Mouse (Mus musculus): ENCODE measurements around the gene Plppr3. TPM values are rescaled to one million over a fixed set of nuclear protein-coding genes. Genes with fewer than 3 reads are reported as not detected.
A peak's percentile ranks its signal among the peaks of the same experiment; 100 is the strongest.
"Not testable (repeated sequence)": the region's sequence is repeated elsewhere in the genome, so short reads cannot be mapped to it uniquely, and the experiment has no call there.

Gene Plppr3
- polyA plus RNA-seq, 1 experiment from 2014 or later: 74.5 TPM

- Histone ChIP-seq H3K4me1 (peaks cover 17% of the 10 kb centered on the region; the same call in 1 of the 2 replicates), H3K9ac (no peak overlapping the region), H3K4me3 (replicated peaks) (no peak overlapping the region), H3K9me3 (replicated peaks) (no peaks in the 10 kb centered on the region), H3K27me3 (no peaks in the 10 kb centered on the region), H3K36me3 (peaks cover 65% of the 10 kb centered on the region), H3K27ac (no peak overlapping the region), H3K4me2 (no peak overlapping the region)
- 88% methylated on average over 16 of the region's 16 CpGs for WGBS
- ATAC-seq (replicated peaks; ENCODE audit: low FRiP score): no peak
Measured at GRCm38 (mm10) chr10:79896306-79896705, 21.9 kb upstream of the Plppr3 start.

- not testable (repeated sequence) for H3K27me3 ChIP-seq; H3K4me2 ChIP-seq; H3K9me3 ChIP-seq (replicated peaks); H3K9ac ChIP-seq; ATAC-seq (replicated peaks; ENCODE audit: low FRiP score); H3K4me3 ChIP-seq (replicated peaks)
- WGBS: 41% methylated on average over 22 of the region's 22 CpGs
- Histone ChIP-seq H3K27ac (peak overlapping the region; percentile 51), H3K36me3 (peaks cover 34% of the 10 kb centered on the region), H3K4me1 (peaks cover 10% of the 10 kb centered on the region; the same call in 1 of the 2 replicates)
Measured at GRCm38 (mm10) chr10:79892451-79893118, 18.2 kb upstream of the Plppr3 start.

- H3K4me1 ChIP-seq: no peaks in the 10 kb centered on the region
- H3K9me3 ChIP-seq (replicated peaks): no peaks in the 10 kb centered on the region
- peaks cover 15% of the 10 kb centered on the region for H3K36me3 ChIP-seq
- no peak within 1 kb of the TSS for H3K9ac ChIP-seq
- H3K27ac ChIP-seq: no peak within 1 kb of the TSS
- WGBS: 44% methylated on average over 5 of the region's 5 CpGs
- H3K4me2 ChIP-seq: no peak within 1 kb of the TSS
- no peak for ATAC-seq (replicated peaks; ENCODE audit: low FRiP score)
- no peaks in the 10 kb centered on the region for H3K27me3 ChIP-seq
- H3K4me3 ChIP-seq (replicated peaks): no peak within 1 kb of the TSS
Measured at GRCm38 (mm10) chr10:79890670-79891069, 16.2 kb upstream of the Plppr3 start, which contains the start of gene Cfd. TSS of gene Cfd (plus strand) at chr10:79890853.

- no peak for ATAC-seq (replicated peaks; ENCODE audit: low FRiP score)
- Histone ChIP-seq H3K4me1 (no peaks in the 10 kb centered on the region), H3K27ac (no peak overlapping the region), H3K4me2 (no peak overlapping the region), H3K9ac (no peak overlapping the region), H3K9me3 (replicated peaks) (no peaks in the 10 kb centered on the region), H3K36me3 (peaks cover 6% of the 10 kb centered on the region; the same call in 1 of the 2 replicates), H3K4me3 (replicated peaks) (no peak overlapping the region), H3K27me3 (no peaks in the 10 kb centered on the region)
- 46% methylated on average over 2 of the region's 2 CpGs for WGBS
Measured at GRCm38 (mm10) chr10:79889386-79889785, 15.0 kb upstream of the Plppr3 start.

GRCm38 (mm10) chr10:79886611-79887010 is 12.2 kb upstream of the Plppr3 start:
- H3K36me3 ChIP-seq: no peaks in the 10 kb centered on the region
- H3K9me3 ChIP-seq (replicated peaks): no peaks in the 10 kb centered on the region
- 76% methylated on average over 8 of the region's 8 CpGs for WGBS
- H3K4me1 ChIP-seq: peaks cover 24% of the 10 kb centered on the region
- H3K4me2 ChIP-seq: no peak overlapping the region
- H3K9ac ChIP-seq: no peak overlapping the region
- peaks cover 4% of the 10 kb centered on the region; the same call in 1 of the 2 replicates for H3K27me3 ChIP-seq
- no peak overlapping the region for H3K4me3 ChIP-seq (replicated peaks)
- ATAC-seq (replicated peaks; ENCODE audit: low FRiP score): no peak
- H3K27ac ChIP-seq: no peak overlapping the region

- no peaks in the 10 kb centered on the region for H3K36me3 ChIP-seq
- WGBS: 85% methylated on average over 6 of the region's 6 CpGs
Measured at GRCm38 (mm10) chr10:79886054-79886453, 11.6 kb upstream of the Plppr3 start, which contains the start of gene Elane. TSS of gene Elane (plus strand) at chr10:79886247.

GRCm38 (mm10) chr10:79884938-79885337 is 10.5 kb upstream of the Plppr3 start:
- not testable (repeated sequence) for H3K9ac ChIP-seq; H3K27me3 ChIP-seq; H3K4me2 ChIP-seq; H3K4me3 ChIP-seq (replicated peaks); ATAC-seq (replicated peaks; ENCODE audit: low FRiP score); H3K9me3 ChIP-seq (replicated peaks); H3K27ac ChIP-seq; H3K36me3 ChIP-seq
- WGBS: 70% methylated on average over 3 of the region's 3 CpGs
- H3K4me1 ChIP-seq: peaks cover 41% of the 10 kb centered on the region

More at GRCm38 (mm10) chr10:79886054-79886453, 11.6 kb upstream of the Plppr3 start, which contains the start of gene Elane:
- no peak within 1 kb of the TSS for H3K4me2 ChIP-seq
- ATAC-seq (replicated peaks; ENCODE audit: low FRiP score): no peak
- H3K4me3 ChIP-seq (replicated peaks): no peak within 1 kb of the TSS
- no peaks in the 10 kb centered on the region for H3K9me3 ChIP-seq (replicated peaks)
- H3K27ac ChIP-seq: no peak within 1 kb of the TSS
- no peak within 1 kb of the TSS for H3K9ac ChIP-seq
- H3K4me1 ChIP-seq: peaks cover 29% of the 10 kb centered on the region
- peaks cover 8% of the 10 kb centered on the region; the same call in 1 of the 2 replicates for H3K27me3 ChIP-seq

GRCm38 (mm10) chr10:79884446-79884845 is 10.0 kb upstream of the Plppr3 start:
- no peak overlapping the region for H3K9ac ChIP-seq
- no peaks in the 10 kb centered on the region for H3K9me3 ChIP-seq (replicated peaks)
- no peaks in the 10 kb centered on the region for H3K36me3 ChIP-seq
- no peak for ATAC-seq (replicated peaks; ENCODE audit: low FRiP score)
- H3K27me3 ChIP-seq: peaks cover 8% of the 10 kb centered on the region; the same call in 1 of the 2 replicates
- no peak overlapping the region for H3K27ac ChIP-seq
- no peak overlapping the region for H3K4me2 ChIP-seq
- H3K4me1 ChIP-seq: peaks cover 46% of the 10 kb centered on the region
- 64% methylated on average over 4 of the region's 4 CpGs for WGBS
- H3K4me3 ChIP-seq (replicated peaks): no peak overlapping the region

- 15% methylated on average over 22 of the region's 22 CpGs for WGBS
- 0 out of 2 replicates have a peak, but pooled peaks have one; percentile 3 for ATAC-seq (replicated peaks; ENCODE audit: low FRiP score)
- Histone ChIP-seq H3K4me3 (replicated peaks) (peak overlapping the region; percentile 1; the same call in 1 of the 2 replicates), H3K27ac (no peak overlapping the region), H3K4me1 (peaks cover 48% of the 10 kb centered on the region), H3K9me3 (replicated peaks) (no peaks in the 10 kb centered on the region), H3K27me3 (peaks cover 8% of the 10 kb centered on the region; the same call in 1 of the 2 replicates), H3K9ac (peak overlapping the region; percentile 5; the same call in 1 of the 2 replicates), H3K4me2 (peak overlapping the region; percentile 19; the same call in 1 of the 2 replicates), H3K36me3 (no peaks in the 10 kb centered on the region)
Measured at GRCm38 (mm10) chr10:79883297-79884084, 9.1 kb upstream of the Plppr3 start.

- H3K27me3 ChIP-seq: peaks cover 8% of the 10 kb centered on the region; the same call in 1 of the 2 replicates
- peak overlapping the region; percentile 22 for H3K4me3 ChIP-seq (replicated peaks)
- no peaks in the 10 kb centered on the region for H3K36me3 ChIP-seq
- peaks cover 60% of the 10 kb centered on the region for H3K4me1 ChIP-seq
- H3K27ac ChIP-seq: no peak overlapping the region
- H3K9ac ChIP-seq: peak overlapping the region; percentile 24
- no peaks in the 10 kb centered on the region for H3K9me3 ChIP-seq (replicated peaks)
- ATAC-seq (replicated peaks; ENCODE audit: low FRiP score): no peak
- H3K4me2 ChIP-seq: peak overlapping the region; percentile 52
- WGBS: 6% methylated on average over 22 of the region's 22 CpGs
Measured at GRCm38 (mm10) chr10:79881981-79882380, 7.5 kb upstream of the Plppr3 start.

GRCm38 (mm10) chr10:79880721-79881120 is 6.3 kb upstream of the Plppr3 start:
- Histone ChIP-seq H3K4me2 (peak overlapping the region; percentile 27; the same call in 1 of the 2 replicates), H3K9ac (no peak overlapping the region), H3K4me1 (peaks cover 61% of the 10 kb centered on the region), H3K27ac (peak overlapping the region; percentile 74), H3K4me3 (replicated peaks) (no peak overlapping the region; the same call in 1 of the 2 replicates), H3K27me3 (peaks cover 8% of the 10 kb centered on the region; the same call in 1 of the 2 replicates), H3K36me3 (no peaks in the 10 kb centered on the region), H3K9me3 (replicated peaks) (no peaks in the 10 kb centered on the region)
- ATAC-seq (replicated peaks; ENCODE audit: low FRiP score): no peak
- 16% methylated on average over 9 of the region's 9 CpGs for WGBS

- Histone ChIP-seq H3K27ac (peak overlapping the region; percentile 74), H3K4me2 (peak overlapping the region; percentile 1; the same call in 1 of the 2 replicates), H3K4me1 (peaks cover 65% of the 10 kb centered on the region), H3K36me3 (no peaks in the 10 kb centered on the region), H3K27me3 (peaks cover 8% of the 10 kb centered on the region; the same call in 1 of the 2 replicates), H3K9me3 (replicated peaks) (no peaks in the 10 kb centered on the region), H3K4me3 (replicated peaks) (no peak overlapping the region), H3K9ac (no peak overlapping the region)
- ATAC-seq (replicated peaks; ENCODE audit: low FRiP score): peak; percentile 22; the same call in 1 of the 2 replicates
- 30% methylated on average over 3 of the region's 3 CpGs for WGBS
Measured at GRCm38 (mm10) chr10:79879527-79879926, 5.1 kb upstream of the Plppr3 start.
